ENCODE assay signal across 9 mouse cellular contexts in the genomic region with DNA sequence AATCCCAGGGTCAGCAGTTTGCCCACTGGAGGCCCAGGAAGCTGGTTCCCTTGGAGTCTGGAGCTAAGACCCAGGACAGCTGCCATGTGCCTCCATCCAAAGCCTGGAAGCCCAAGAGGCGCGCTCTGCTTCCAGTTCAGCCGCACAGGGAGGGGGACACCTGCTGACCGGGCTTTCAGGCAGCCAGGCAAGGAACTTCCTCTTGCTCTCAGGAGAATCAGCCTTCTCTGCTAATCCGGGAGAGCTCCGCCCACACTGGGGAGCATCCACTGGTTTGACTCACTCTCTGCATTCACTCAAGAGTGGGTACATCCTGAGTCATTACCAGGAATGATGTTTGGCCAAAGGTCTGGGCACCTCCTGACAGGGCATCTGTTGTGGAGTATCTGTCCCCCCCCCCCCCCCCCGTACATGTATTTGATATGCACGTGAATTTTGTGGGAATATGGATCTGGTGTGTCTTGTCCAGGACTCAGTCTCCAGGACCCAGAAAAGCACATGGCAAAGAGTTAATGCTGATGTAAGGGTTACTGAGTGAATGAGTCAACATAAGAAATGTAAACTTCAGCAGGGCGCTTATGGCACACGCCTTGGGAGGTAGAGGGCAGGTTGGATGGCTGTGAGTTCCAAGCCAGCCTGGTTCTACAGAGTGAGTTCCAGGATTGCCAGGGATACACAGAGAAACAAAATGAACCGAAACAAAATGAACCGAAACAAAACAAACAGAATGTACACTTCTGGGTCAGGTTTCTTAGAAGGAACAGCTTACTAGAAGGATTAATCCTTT. TPM values are rescaled to one million over a fixed set of nuclear protein-coding genes. Genes with fewer than 3 reads are reported as not detected.
DNase-seq lines count a peak whose midpoint lies in the region; ATAC-seq and TF ChIP-seq lines count a peak whose summit lies in the region.
"Had no signal": no experiment of that assay in that cellular context is flagged by ENCODE, and none has a peak within 500 bp of the region (broad histone marks: within the 10 kb centered on the region; RNA-seq: fewer than 3 reads in every experiment).

No protein-coding gene starts in this region.

- no peak overlapping the region for H3K9ac ChIP-seq in intestine, postnatal 0 days (ENCODE audit: low read depth, low read length)
- H3K9ac ChIP-seq in heart, embryonic 12.5 days: no peak overlapping the region
- H3K9ac ChIP-seq: heart, embryonic 15.5 days had no signal

- H3K27ac ChIP-seq in intestine, postnatal 0 days (ENCODE audit: low read depth, low read length): no peak overlapping the region
- no peak overlapping the region for H3K27ac ChIP-seq in heart, embryonic 12.5 days (ENCODE audit: poor library complexity, severe bottlenecking)
- H3K27ac ChIP-seq: heart, embryonic 15.5 days had no signal

- H3K27me3 ChIP-seq in intestine, postnatal 0 days (replicated peaks; ENCODE audit: control insufficient read depth, insufficient read depth, low read length): no peaks in the 10 kb centered on the region
- H3K27me3 ChIP-seq in heart, embryonic 12.5 days (replicated peaks): 0 out of 2 replicates have a peak, but pooled peaks cover 4% of the 10 kb centered on the region
- H3K27me3 ChIP-seq: heart, embryonic 15.5 days had no signal

- no peak overlapping the region for H3K4me2 ChIP-seq in intestine, postnatal 0 days (replicated peaks; ENCODE audit: low read depth)
- H3K4me2 ChIP-seq in heart, embryonic 12.5 days: no peak overlapping the region
- H3K4me2 ChIP-seq: heart, embryonic 15.5 days had no signal

- WGBS in intestine, postnatal 0 days: 20% methylated on average over 12 of the region's 12 CpGs
- WGBS in heart, embryonic 12.5 days: 31% methylated on average over 12 of the region's 12 CpGs

- H3K9me3 ChIP-seq in intestine, postnatal 0 days (ENCODE audit: control insufficient read depth): no peaks in the 10 kb centered on the region
- 0 out of 2 replicates have a peak, but pooled peaks cover 7% of the 10 kb centered on the region for H3K9me3 ChIP-seq in heart, embryonic 12.5 days (replicated peaks)
- H3K9me3 ChIP-seq: heart, embryonic 15.5 days had no signal

- no peaks in the 10 kb centered on the region for H3K4me1 ChIP-seq in intestine, postnatal 0 days (replicated peaks; ENCODE audit: control insufficient read depth, insufficient read depth, low read length)
- H3K4me1 ChIP-seq in heart, embryonic 12.5 days (replicated peaks): peaks cover 17% of the 10 kb centered on the region; the same call in 1 of the 2 replicates

- no peaks in the 10 kb centered on the region for H3K36me3 ChIP-seq in intestine, postnatal 0 days (ENCODE audit: control insufficient read depth, insufficient read depth)
- H3K36me3 ChIP-seq in heart, embryonic 12.5 days: no peaks in the 10 kb centered on the region
- H3K36me3 ChIP-seq: heart, embryonic 15.5 days had no signal

- DNase-seq in gastrocnemius, postnatal 25 days: peak; percentile 38
- no peak for DNase-seq in gastrocnemius, adult 18-20 months (ENCODE audit: low spot score)
- DNase-seq in urinary bladder, postnatal 36 days (ENCODE audit: low spot score in 2 of 2): peak; percentile 36 to 53
- DNase-seq in urinary bladder, adult 2 months (ENCODE audit: low spot score): no peak
- DNase-seq in spleen, adult 18-20 months: no peak

- no peak overlapping the region for H3K4me3 ChIP-seq in intestine, postnatal 0 days (ENCODE audit: low read depth, low read length)
- no peak overlapping the region for H3K4me3 ChIP-seq in heart, embryonic 12.5 days
- H3K4me3 ChIP-seq: heart, embryonic 15.5 days had no signal

- peak; percentile 17; the same call in 1 of the 2 replicates for TF ChIP-seq CTCF in intestine, postnatal 0 days (IDR thresholded peaks at IDR 0.05; ENCODE audit: low read depth)

- ATAC-seq in intestine, postnatal 0 days: no peak; the same call in 1 of the 2 replicates
- no peak for ATAC-seq in cerebellum, adult (ENCODE audit: insufficient number of reproducible peaks, low FRiP score, low TSS enrichment)
- no peak for ATAC-seq in heart, embryonic 12.5 days (ENCODE audit: insufficient number of reproducible peaks, low FRiP score)

RNA-seq across cellular contexts. Expression of gene Ncor2, which starts 10.0 kb away (rescaled TPM):
- total RNA-seq in gastrocnemius, postnatal 25 days (2021): 100 to 1,000 TPM in 1 of 2 experiments, 10 to 100 TPM in 1; 92.7 to 108 TPM
- total RNA-seq in gastrocnemius, adult 18-20 months (2021): 100 to 1,000 TPM; 118 to 134 TPM
- 24.5 and 61.9 TPM in 2 replicates for polyA plus RNA-seq in urinary bladder, adult 2 months (2012; rRNA removed)
- 7.1 and 7.6 TPM in 2 replicates for polyA plus RNA-seq in intestine, postnatal 0 days (2015; fragmentation: Nextera tagmentation; extraction: Ambion mirVana)
- 17.0 and 18.6 TPM in 2 replicates for polyA plus RNA-seq in heart, embryonic 12.5 days (2016; fragmentation: Nextera tagmentation; extraction: Ambion mirVana)

Comparison
In these comparisons a context has a peak if more than half of its experiments do, and no peak if none do; other contexts are left out.
1. DNase-seq: peak in gastrocnemius, postnatal 25 days (single experiment) and urinary bladder, postnatal 36 days (2 of 2); none in gastrocnemius, adult 18-20 months (single experiment), urinary bladder, adult 2 months (single experiment) and spleen, adult 18-20 months (0 of 2).